Mouse (Mus musculus) hindbrain, postnatal 0 days (tissue): ENCODE results near the gene Hist1h2ab. TPM values are rescaled to one million over a fixed set of nuclear protein-coding genes. Genes with fewer than 3 reads are reported as not detected.
"Not testable (repeated sequence)": the region's sequence is repeated elsewhere in the genome, so short reads cannot be mapped to it uniquely, and the experiment has no call there.

Experiments
- ATAC-seq: fragments of 200-750 bp; cut with Nextera tagmentation; 2 replicates; pipeline ENCODE4 v1.8.0; 2017; ENCODE audit warnings: mild to moderate bottlenecking, moderate TSS enrichment, moderate library complexity
- DNase-seq: peaks from one replicate; pipeline ENCODE4 v3.0.0-alpha.2; 2015; ENCODE audit warnings: low spot score
- H3K27ac ChIP-seq: fragments of 300-500 bp; sonication (generic); 2 replicates; pipeline ENCODE4 v1.5.1; 2014; ENCODE audit warnings: mild to moderate bottlenecking
- H3K27me3 ChIP-seq: fragments of 300-500 bp; sonication (generic); 2 replicates; pipeline ENCODE4 v1.6.1; 2014; ENCODE audit warnings: low read length, mixed read lengths; ENCODE audit not compliant: insufficient read depth
- H3K36me3 ChIP-seq: fragments of 300-500 bp; sonication (generic); 2 replicates; pipeline ENCODE4 v1.6.1; 2014; ENCODE audit warnings: low read length, mixed read lengths; ENCODE audit not compliant: insufficient read depth
- H3K4me1 ChIP-seq: fragments of 300-500 bp; sonication (generic); 2 replicates; pipeline ENCODE4 v1.6.1; 2014; ENCODE audit warnings: antibody characterized with exemption, low read length, mixed read lengths; ENCODE audit not compliant: insufficient read depth
- H3K4me2 ChIP-seq: fragments of 300-500 bp; sonication (generic); 2 replicates; pipeline ENCODE4 v1.6.1; 2014; ENCODE audit warnings: low read depth, mild to moderate bottlenecking, low read length, moderate library complexity, mixed read lengths
- H3K4me3 ChIP-seq: fragments of 300-500 bp; sonication (generic); 2 replicates; pipeline ENCODE4 v1.5.1; 2014; ENCODE audit warnings: low read length
- H3K9ac ChIP-seq: fragments of 300-500 bp; sonication (generic); replicated peaks from 2 replicates; pipeline ENCODE4 v1.6.1; 2014; ENCODE audit warnings: mild to moderate bottlenecking, low read length, moderate library complexity, mixed read lengths
- H3K9me3 ChIP-seq: fragments of 300-500 bp; sonication (generic); 2 replicates; pipeline ENCODE4 v1.6.1; 2016; ENCODE audit warnings: low read length, mixed read lengths
- CTCF ChIP-seq: IDR thresholded peaks from 2 replicates; pipeline ENCODE4 v1.5.1; 2016; ENCODE audit warnings: antibody characterized with exemption, control low read depth, low read depth
- WGBS: fragments of 180-500 bp; shearing (Covaris S2); extraction: QIAGEN DNeasy Blood & Tissue Kit; methylation state at CpG from one replicate; pipeline ENCODE4 v1.1.7; 2014; 5-methylcytosine and 5-hydroxymethylcytosine counted together
- polyA plus RNA-seq: library from polyadenylated mRNA; unstranded; fragments of >200 nt; fragmentation: Nextera tagmentation; extraction: Ambion mirVana; gene quantifications from 2 replicates; pipeline ENCODE4 v1.2.1, GENCODE M21; 2015
- total RNA-seq: library from RNA; depleted of rRNA; stranded (reverse); fragments of >200 nt; gene quantifications from 2 replicates; pipeline ENCODE4 v1.2.3, GENCODE M21; 2014

The Hist1h2ab gene
- total and polyA plus RNA-seq, 2 experiments from 2014 or later = 7.4 to 438 TPM

- Histone ChIP-seq H3K9me3 (no peaks in the 10 kb centered on the region), H3K4me3 (peak overlapping the region; percentile 38), H3K4me1 (0 out of 2 replicates have a peak, but pooled peaks cover 4% of the 10 kb centered on the region), H3K27me3 (no peaks in the 10 kb centered on the region), H3K27ac (peak overlapping the region; percentile 96), H3K9ac (peak overlapping the region; percentile 37; the same call in 1 of the 2 replicates), H3K36me3 (no peaks in the 10 kb centered on the region), H3K4me2 (peak overlapping the region; percentile 63)
- TF ChIP-seq CTCF = no peak
- ATAC-seq (no peak), DNase-seq (no peak)
- 4% methylated on average over 10 of the region's 13 CpGs for WGBS
Observed at GRCm38 (mm10) chr13:23747081-23747891, 3.6 kb upstream of the Hist1h2ab start.

DNA sequence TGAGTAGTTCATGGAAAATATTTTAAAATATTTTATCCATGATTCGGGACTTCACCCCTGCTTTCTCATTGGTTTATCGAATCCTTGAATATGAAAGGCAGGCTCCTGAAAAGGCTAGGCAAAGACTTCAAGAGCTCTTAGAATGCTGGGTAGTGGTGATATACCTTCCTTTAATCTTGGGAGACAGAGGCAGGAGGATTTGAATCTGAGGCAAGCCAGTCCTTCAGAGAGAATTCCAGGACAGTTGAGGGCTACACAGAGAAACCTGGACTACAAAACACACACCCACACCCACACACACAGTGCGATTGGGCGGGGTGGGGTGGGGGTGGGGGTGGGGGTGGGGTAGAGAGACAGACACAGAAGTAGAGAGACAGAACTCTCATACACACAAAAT is 3.0 kb upstream of the Hist1h2ab start:
- no peaks in the 10 kb centered on the region for H3K9me3 ChIP-seq
- 0 out of 2 replicates have a peak, but pooled peaks cover 4% of the 10 kb centered on the region for H3K4me1 ChIP-seq
- TF ChIP-seq CTCF = no peak
- H3K4me2 ChIP-seq = no peak overlapping the region
- no peaks in the 10 kb centered on the region for H3K36me3 ChIP-seq
- no peaks in the 10 kb centered on the region for H3K27me3 ChIP-seq
- H3K4me3 ChIP-seq = no peak overlapping the region
- H3K9ac ChIP-seq = no peak overlapping the region
- no peak overlapping the region; the same call in 1 of the 2 replicates for H3K27ac ChIP-seq
- DNase-seq (no peak), ATAC-seq (no peak)
- 7% methylated on average over 4 of the region's 4 CpGs for WGBS

GRCm38 (mm10) chr13:23749563-23750121 is 1.3 kb upstream of the Hist1h2ab start:
- 90% methylated on average over 5 of the region's 5 CpGs for WGBS
- Histone ChIP-seq H3K4me2 (no peak overlapping the region), H3K27me3 (no peaks in the 10 kb centered on the region), H3K36me3 (no peaks in the 10 kb centered on the region), H3K4me1 (0 out of 2 replicates have a peak, but pooled peaks cover 4% of the 10 kb centered on the region), H3K9ac (no peak overlapping the region), H3K27ac (no peak overlapping the region), H3K4me3 (no peak overlapping the region), H3K9me3 (no peaks in the 10 kb centered on the region)
- DNase-seq (no peak), ATAC-seq (no peak)
- TF ChIP-seq CTCF = no peak

DNA sequence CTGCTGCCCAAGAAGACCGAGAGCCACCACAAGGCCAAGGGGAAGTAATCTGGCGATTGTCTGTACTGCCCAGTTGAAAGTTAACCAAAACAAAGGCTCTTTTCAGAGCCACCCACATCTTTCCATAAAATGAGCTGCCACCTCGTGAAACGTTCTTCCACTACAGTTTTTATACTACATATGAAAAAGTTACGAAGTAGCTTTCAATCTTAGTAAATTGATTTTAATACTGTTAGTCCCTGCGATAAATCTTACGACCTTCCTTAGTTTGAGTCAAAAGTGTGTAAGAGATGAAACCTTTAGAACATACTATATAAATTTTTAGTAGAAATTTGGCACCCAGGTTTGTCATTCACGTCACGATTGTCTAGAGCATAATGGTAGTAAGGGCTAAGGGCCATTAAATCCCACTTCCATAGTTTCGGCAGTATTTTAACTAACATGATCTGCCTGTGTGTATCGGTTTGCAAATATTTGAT is 591 bp downstream of the Hist1h2ab start:
- WGBS = under 1% methylated on average over 11 of the region's 11 CpGs
- DNase-seq = no peak
- Histone ChIP-seq H3K4me1 (0 out of 2 replicates have a peak, but pooled peaks cover 4% of the 10 kb centered on the region), H3K27me3 (no peaks in the 10 kb centered on the region), H3K36me3 (no peaks in the 10 kb centered on the region), H3K9ac (peak overlapping the region; percentile 40; the same call in 1 of the 2 replicates), H3K4me2 (peak overlapping the region; percentile 71), H3K27ac (peak overlapping the region; percentile 92), H3K4me3 (peak overlapping the region; percentile 40), H3K9me3 (no peaks in the 10 kb centered on the region)
- no peak; the same call in 1 of the 2 replicates for TF ChIP-seq CTCF
- ATAC-seq = no peak

DNA sequence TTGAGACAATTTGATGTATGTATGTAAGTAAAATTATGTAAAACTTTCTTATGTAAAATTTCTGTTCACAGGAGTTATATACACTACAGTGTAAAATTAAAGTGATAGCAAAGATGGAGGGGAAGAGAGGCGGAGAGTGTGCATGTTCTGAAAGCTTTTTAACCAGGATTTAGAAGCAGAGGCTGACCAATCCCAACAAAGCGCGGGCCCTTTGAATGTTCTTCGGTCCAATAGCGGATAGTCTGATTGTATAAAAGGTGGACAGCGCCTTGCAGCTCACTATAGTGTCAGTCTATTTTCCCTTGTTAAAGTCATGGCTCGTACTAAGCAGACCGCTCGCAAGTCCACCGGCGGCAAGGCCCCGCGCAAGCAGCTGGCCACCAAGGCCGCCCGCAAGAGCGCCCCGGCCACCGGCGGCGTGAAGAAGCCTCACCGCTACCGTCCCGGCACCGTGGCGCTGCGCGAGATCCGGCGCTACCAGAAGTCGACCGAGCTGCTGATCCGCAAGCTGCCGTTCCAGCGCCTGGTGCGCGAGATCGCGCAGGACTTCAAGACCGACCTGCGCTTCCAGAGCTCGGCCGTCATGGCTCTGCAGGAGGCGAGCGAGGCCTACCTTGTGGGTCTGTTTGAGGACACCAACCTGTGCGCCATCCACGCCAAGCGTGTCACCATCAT is 1.3 kb downstream of the Hist1h2ab start, which contains the start of gene Hist1h3b:
TSS of gene Hist1h3b (plus strand) at position 201 of the 675 bp plus-strand sequence.
- not testable (repeated sequence) for H3K27me3 ChIP-seq, H3K4me1 ChIP-seq, H3K9me3 ChIP-seq, H3K36me3 ChIP-seq
- peak; percentile 84 for ATAC-seq
- peak; percentile 97 for DNase-seq
- Histone ChIP-seq H3K9ac (peak within 1 kb of the TSS; percentile 40; the same call in 1 of the 2 replicates), H3K4me3 (peak within 1 kb of the TSS; percentile 40), H3K4me2 (peak within 1 kb of the TSS; percentile 71), H3K27ac (peak within 1 kb of the TSS; percentile 92)
- WGBS = under 1% methylated on average over 16 of the region's 47 CpGs

GRCm38 (mm10) chr13:23752742-23753172 is 1.8 kb downstream of the Hist1h2ab start:
- WGBS = 6% methylated on average over 6 of the region's 6 CpGs
- no peak overlapping the region for H3K27ac ChIP-seq
- no peak for TF ChIP-seq CTCF
- H3K27me3 ChIP-seq = no peaks in the 10 kb centered on the region
- no peaks in the 10 kb centered on the region for H3K36me3 ChIP-seq
- H3K4me2 ChIP-seq = peak overlapping the region; percentile 40
- peak overlapping the region; percentile 21; the same call in 1 of the 2 replicates for H3K4me3 ChIP-seq
- no peaks in the 10 kb centered on the region for H3K9me3 ChIP-seq
- DNase-seq (no peak), ATAC-seq (no peak)
- 0 out of 2 replicates have a peak, but pooled peaks cover 4% of the 10 kb centered on the region for H3K4me1 ChIP-seq
- H3K9ac ChIP-seq = no peak overlapping the region
